ENCODE assay signal across 9 mouse cellular contexts in the genomic region with DNA sequence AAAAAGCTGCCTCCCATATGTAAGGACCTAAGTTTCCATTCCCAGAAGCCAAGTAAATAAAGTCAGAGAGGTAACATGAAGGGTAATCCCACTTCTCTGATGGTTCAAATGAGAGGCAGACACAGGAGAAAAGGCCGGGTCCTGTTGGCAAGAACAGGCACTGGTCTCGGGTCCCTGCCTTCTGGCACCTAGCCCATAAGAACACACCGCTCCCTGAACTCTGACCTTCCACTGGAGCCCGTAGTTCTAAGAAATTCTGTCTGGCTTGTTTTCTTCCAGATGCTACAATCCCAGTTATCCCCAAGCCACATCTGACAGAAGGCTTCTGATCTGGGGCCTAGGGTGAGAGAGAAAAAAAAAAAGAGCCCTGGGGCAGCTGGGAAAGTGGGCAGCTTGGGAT. TPM values are rescaled to one million over a fixed set of nuclear protein-coding genes. Genes with fewer than 3 reads are reported as not detected.
A peak's percentile ranks its signal among the peaks of the same experiment; 100 is the strongest.
DNase-seq lines count a peak whose midpoint lies in the region; ATAC-seq and TF ChIP-seq lines count a peak whose summit lies in the region.
"Had no signal": no experiment of that assay in that cellular context is flagged by ENCODE, and none has a peak within 500 bp of the region (broad histone marks: within the 10 kb centered on the region; RNA-seq: fewer than 3 reads in every experiment).

No protein-coding gene starts in this region.

- TF ChIP-seq CTCF in lung, embryonic 14.5 days (IDR thresholded peaks at IDR 0.05; ENCODE audit: low read depth) = no peak
- TF ChIP-seq CTCF in intestine, postnatal 0 days (IDR thresholded peaks at IDR 0.05; ENCODE audit: low read depth) = no peak

- H3K9me3 ChIP-seq in lung, embryonic 14.5 days (ENCODE audit: low read depth, low read length) = no peaks in the 10 kb centered on the region
- no peaks in the 10 kb centered on the region for H3K9me3 ChIP-seq in forebrain, embryonic 14.5 days (replicated peaks; ENCODE audit: control insufficient read depth, low read length)
- no peaks in the 10 kb centered on the region for H3K9me3 ChIP-seq in intestine, postnatal 0 days (ENCODE audit: control insufficient read depth)
- H3K9me3 ChIP-seq in neural tube, embryonic 13.5 days = no peaks in the 10 kb centered on the region
- H3K9me3 ChIP-seq: liver, embryonic 15.5 days had no signal

- H3K27ac ChIP-seq in lung, embryonic 14.5 days (ENCODE audit: low read depth) = peak overlapping the region; percentile 78; the same call in 1 of the 2 replicates
- peak overlapping the region; percentile 78 for H3K27ac ChIP-seq in forebrain, embryonic 14.5 days (ENCODE audit: low read depth, low read length)
- H3K27ac ChIP-seq in intestine, postnatal 0 days (ENCODE audit: low read depth, low read length) = peak overlapping the region; percentile 78; the same call in 1 of the 2 replicates
- H3K27ac ChIP-seq in neural tube, embryonic 13.5 days (replicated peaks) = peak overlapping the region; percentile 43
- H3K27ac ChIP-seq: liver, embryonic 15.5 days had no signal

- H3K4me3 ChIP-seq in lung, embryonic 14.5 days (ENCODE audit: low read depth, low read length) = no peak overlapping the region
- no peak overlapping the region for H3K4me3 ChIP-seq in forebrain, embryonic 14.5 days (ENCODE audit: low read depth, low read length)
- H3K4me3 ChIP-seq in intestine, postnatal 0 days (ENCODE audit: low read depth, low read length) = no peak overlapping the region
- H3K4me3 ChIP-seq in neural tube, embryonic 13.5 days = no peak overlapping the region
- H3K4me3 ChIP-seq: liver, embryonic 15.5 days had no signal

- ATAC-seq in lung, embryonic 14.5 days (ENCODE audit: insufficient read depth) = no peak
- ATAC-seq in forebrain, embryonic 14.5 days = no peak
- no peak for ATAC-seq in intestine, postnatal 0 days
- no peak for ATAC-seq in neural tube, embryonic 13.5 days (ENCODE audit: low read depth)

- WGBS in lung, embryonic 14.5 days = 42% methylated on average over 4 of the region's 4 CpGs
- WGBS in forebrain, embryonic 14.5 days = 60% methylated on average over 4 of the region's 4 CpGs
- WGBS in intestine, postnatal 0 days = 34% methylated on average over 4 of the region's 4 CpGs
- 61% methylated on average over 4 of the region's 4 CpGs for WGBS in neural tube, embryonic 13.5 days

- no peaks in the 10 kb centered on the region for H3K27me3 ChIP-seq in lung, embryonic 14.5 days (ENCODE audit: insufficient read depth, low read length)
- H3K27me3 ChIP-seq in forebrain, embryonic 14.5 days (replicated peaks; ENCODE audit: control insufficient read depth, insufficient read depth, low read length) = no peaks in the 10 kb centered on the region
- H3K27me3 ChIP-seq in intestine, postnatal 0 days (replicated peaks; ENCODE audit: control insufficient read depth, insufficient read depth, low read length) = no peaks in the 10 kb centered on the region
- no peaks in the 10 kb centered on the region for H3K27me3 ChIP-seq in neural tube, embryonic 13.5 days
- H3K27me3 ChIP-seq: liver, embryonic 15.5 days had no signal

- H3K36me3 ChIP-seq in lung, embryonic 14.5 days (ENCODE audit: insufficient read depth) = peaks cover 15% of the 10 kb centered on the region; the same call in 1 of the 2 replicates
- no peaks in the 10 kb centered on the region for H3K36me3 ChIP-seq in forebrain, embryonic 14.5 days (ENCODE audit: control insufficient read depth, insufficient read depth, low read length)
- no peaks in the 10 kb centered on the region; the same call in 1 of the 2 replicates for H3K36me3 ChIP-seq in intestine, postnatal 0 days (ENCODE audit: control insufficient read depth, insufficient read depth)
- no peaks in the 10 kb centered on the region for H3K36me3 ChIP-seq in neural tube, embryonic 13.5 days
- H3K36me3 ChIP-seq: liver, embryonic 15.5 days had no signal

- peak overlapping the region; percentile 40 for H3K4me2 ChIP-seq in lung, embryonic 14.5 days
- H3K4me2 ChIP-seq in forebrain, embryonic 14.5 days (ENCODE audit: low read length) = peak overlapping the region; percentile 33
- H3K4me2 ChIP-seq in intestine, postnatal 0 days (replicated peaks; ENCODE audit: low read depth) = peak overlapping the region; percentile 33
- H3K4me2 ChIP-seq in neural tube, embryonic 13.5 days = peak overlapping the region; percentile 9
- H3K4me2 ChIP-seq: liver, embryonic 15.5 days had no signal

- DNase-seq in lung, embryonic 14.5 days = no peak
- no peak for DNase-seq in lung, postnatal 14 days
- no peak for DNase-seq in forebrain, embryonic 14.5 days (ENCODE audit: low spot score)
- no peak for DNase-seq in yolk sac, embryonic 10.5 days (ENCODE audit: low spot score)
- no peak for DNase-seq in adrenal gland, postnatal 4 days (ENCODE audit: low spot score in 2 of 2)

- peaks cover 16% of the 10 kb centered on the region for H3K4me1 ChIP-seq in lung, embryonic 14.5 days (ENCODE audit: insufficient read depth)
- H3K4me1 ChIP-seq in forebrain, embryonic 14.5 days (ENCODE audit: control insufficient read depth, insufficient read depth, low read length) = peaks cover 25% of the 10 kb centered on the region
- no peaks in the 10 kb centered on the region; the same call in 1 of the 2 replicates for H3K4me1 ChIP-seq in intestine, postnatal 0 days (replicated peaks; ENCODE audit: control insufficient read depth, insufficient read depth, low read length)
- peaks cover 53% of the 10 kb centered on the region for H3K4me1 ChIP-seq in neural tube, embryonic 13.5 days (replicated peaks)

- H3K9ac ChIP-seq in lung, embryonic 14.5 days = no peak overlapping the region
- peak overlapping the region; percentile 25; the same call in 1 of the 2 replicates for H3K9ac ChIP-seq in forebrain, embryonic 14.5 days (ENCODE audit: low read length)
- H3K9ac ChIP-seq in intestine, postnatal 0 days (ENCODE audit: low read depth, low read length) = no peak overlapping the region; the same call in 1 of the 2 replicates
- no peak overlapping the region for H3K9ac ChIP-seq in neural tube, embryonic 13.5 days
- H3K9ac ChIP-seq: liver, embryonic 15.5 days had no signal

RNA-seq across cellular contexts. Expression of gene Fgfr2, which starts 34.7 kb away (rescaled TPM):
- 174 and 179 TPM in 2 replicates for polyA plus RNA-seq in lung, embryonic 14.5 days (2014; fragmentation: Nextera tagmentation; extraction: Ambion mirVana)
- 35.9 and 39.8 TPM in 2 replicates for polyA plus RNA-seq in forebrain, embryonic 14.5 days (2014; fragmentation: Nextera tagmentation; extraction: Ambion mirVana)
- polyA plus RNA-seq in intestine, postnatal 0 days (2015; fragmentation: Nextera tagmentation; extraction: Ambion mirVana) = 29.5 and 29.8 TPM in 2 replicates
- 22.9 and 30.6 TPM in 2 replicates for polyA plus RNA-seq in neural tube, embryonic 13.5 days (2015; fragmentation: Nextera tagmentation; extraction: Ambion mirVana)
- total RNA-seq in adrenal gland, postnatal 4 days (2021) = 100 to 1,000 TPM; 205 to 210 TPM
- total RNA-seq: common myeloid progenitor, adult 5-6 weeks had no signal

RNA-seq across cellular contexts. Expression of gene Ctbp2, which starts 35.7 kb away (rescaled TPM):
- polyA plus RNA-seq in lung, embryonic 14.5 days (2014; fragmentation: Nextera tagmentation; extraction: Ambion mirVana) = 124 and 128 TPM in 2 replicates
- polyA plus RNA-seq in forebrain, embryonic 14.5 days (2014; fragmentation: Nextera tagmentation; extraction: Ambion mirVana) = 87.5 and 92.1 TPM in 2 replicates
- polyA plus RNA-seq in intestine, postnatal 0 days (2015; fragmentation: Nextera tagmentation; extraction: Ambion mirVana) = 42.2 and 42.6 TPM in 2 replicates
- 73.1 and 94.2 TPM in 2 replicates for polyA plus RNA-seq in neural tube, embryonic 13.5 days (2015; fragmentation: Nextera tagmentation; extraction: Ambion mirVana)
- total RNA-seq in adrenal gland, postnatal 4 days (2021) = 10 to 100 TPM; 86.7 to 94.1 TPM
